Comparison of ENCODE assay signal across 9 mouse cellular contexts in the genomic region with DNA sequence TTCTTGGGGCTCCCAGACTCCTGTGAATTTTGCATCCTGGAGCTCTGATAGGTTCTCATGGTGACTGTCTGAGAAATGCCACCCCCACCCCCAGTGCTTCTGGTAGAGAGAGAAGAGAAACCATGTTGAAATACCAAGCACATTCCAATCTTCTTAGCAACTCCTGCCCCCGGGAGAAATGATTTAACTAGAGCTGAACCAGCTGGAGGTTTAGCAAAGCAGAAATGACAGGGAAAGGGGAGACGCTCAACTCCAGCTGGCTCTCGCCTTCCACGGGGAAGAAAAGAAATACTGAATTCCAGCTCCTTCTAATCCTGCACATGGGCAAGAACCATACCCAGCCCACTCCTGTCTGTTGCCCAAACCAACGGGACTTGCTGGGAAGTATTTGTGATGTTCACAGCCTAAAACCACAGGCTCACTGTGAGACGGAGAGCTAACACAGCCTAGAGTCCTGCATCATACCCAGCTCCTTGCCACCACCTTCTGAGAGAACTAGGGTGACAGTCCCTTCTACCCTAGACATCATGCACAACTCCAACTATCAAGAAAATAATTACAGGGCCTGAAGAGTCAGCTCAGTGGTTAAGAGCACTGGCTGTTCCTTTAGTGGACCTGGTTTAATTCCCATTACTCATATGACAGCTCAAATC. TPM values are rescaled to one million over a fixed set of nuclear protein-coding genes. Genes with fewer than 3 reads are reported as not detected.
DNase-seq lines count a peak whose midpoint lies in the region; ATAC-seq lines count a peak whose summit lies in the region.
"Had no signal": no experiment of that assay in that cellular context is flagged by ENCODE, and none has a peak within 500 bp of the region (broad histone marks: within the 10 kb centered on the region; RNA-seq: fewer than 3 reads in every experiment).

No protein-coding gene starts in this region.

- H3K4me3 ChIP-seq in intestine, embryonic 16.5 days (ENCODE audit: low read length): no peak overlapping the region; the same call in 1 of the 2 replicates
- 0 out of 2 replicates have a peak overlapping the region, but pooled peaks have one; percentile 16 for H3K4me3 ChIP-seq in limb, embryonic 15.5 days

- peak; percentile 37 for DNase-seq in left cerebral cortex, adult 11 months (ENCODE audit: low spot score)
- DNase-seq in left cerebral cortex, postnatal 4 days: no peak
- DNase-seq in gastrocnemius, postnatal 14 days: peak; percentile 12
- peak; percentile 24 for DNase-seq in neural tube, embryonic 10.5 days (ENCODE audit: extremely low spot score, low spot score)
- DNase-seq in thymus, postnatal 14 days: no peak

- 21% methylated on average over 6 of the region's 6 CpGs for WGBS in intestine, embryonic 16.5 days
- 5% methylated on average over 6 of the region's 6 CpGs for WGBS in limb, embryonic 15.5 days

- intact Hi-C loops in left cerebral cortex, postnatal 4 days (cut with DNase I): loop anchor here (10.0 kb wide), 1 partner anchor 189 kb away; no protein-coding TSS in a partner anchor
- intact Hi-C loops in gastrocnemius, postnatal 14 days (cut with DNase I; ENCODE audit: low total_unique reads): no loop called here

- H3K36me3 ChIP-seq in intestine, embryonic 16.5 days (ENCODE audit: control insufficient read depth, insufficient read depth, low read length): no peaks in the 10 kb centered on the region
- no peaks in the 10 kb centered on the region for H3K36me3 ChIP-seq in limb, embryonic 15.5 days

- peaks cover 20% of the 10 kb centered on the region for H3K4me1 ChIP-seq in intestine, embryonic 16.5 days (ENCODE audit: control insufficient read depth, insufficient read depth, low read length)
- peaks cover 22% of the 10 kb centered on the region for H3K4me1 ChIP-seq in limb, embryonic 15.5 days

- no peaks in the 10 kb centered on the region for H3K9me3 ChIP-seq in intestine, embryonic 16.5 days (ENCODE audit: control insufficient read depth, low read length)
- no peaks in the 10 kb centered on the region for H3K9me3 ChIP-seq in limb, embryonic 15.5 days

- peak overlapping the region; percentile 27 for H3K4me2 ChIP-seq in intestine, embryonic 16.5 days (ENCODE audit: low read depth, low read length)
- H3K4me2 ChIP-seq in limb, embryonic 15.5 days: peak overlapping the region; percentile 31

- H3K27ac ChIP-seq in intestine, embryonic 16.5 days (ENCODE audit: low read length): peak overlapping the region; percentile 90
- peak overlapping the region; percentile 89 for H3K27ac ChIP-seq in limb, embryonic 15.5 days
- H3K27ac ChIP-seq: macrophage had no signal

- H3K27me3 ChIP-seq in intestine, embryonic 16.5 days (replicated peaks; ENCODE audit: control insufficient read depth, insufficient read depth, low read length): no peaks in the 10 kb centered on the region
- no peaks in the 10 kb centered on the region for H3K27me3 ChIP-seq in limb, embryonic 15.5 days

- peak; percentile 57 for ATAC-seq in intestine, embryonic 16.5 days
- ATAC-seq in limb, embryonic 15.5 days (ENCODE audit: insufficient number of reproducible peaks, low FRiP score, low TSS enrichment, low read depth): peak; percentile 69
- no peak for ATAC-seq in megakaryocyte-erythroid progenitor cell, adult 5-6 weeks (replicated peaks; ENCODE audit: low FRiP score, low TSS enrichment, poor library complexity, severe bottlenecking)

- 0 out of 2 replicates have a peak overlapping the region, but pooled peaks have one; percentile 26 for H3K9ac ChIP-seq in intestine, embryonic 16.5 days (ENCODE audit: low read depth, low read length)
- no peak overlapping the region for H3K9ac ChIP-seq in limb, embryonic 15.5 days

RNA-seq across cellular contexts. Expression of a gene that starts 15.7 kb away (rescaled TPM):
- total RNA-seq in left cerebral cortex, postnatal 4 days (2021): 10 to 100 TPM; 19.8 to 23.1 TPM
- 100 to 1,000 TPM; 106 to 120 TPM for total RNA-seq in gastrocnemius, postnatal 14 days (2021)
- polyA plus RNA-seq in intestine, embryonic 16.5 days (2015; fragmentation: Nextera tagmentation; extraction: Ambion mirVana): 9.5 and 10.9 TPM in 2 replicates
- 22.6 and 24.5 TPM in 2 replicates for polyA plus RNA-seq in limb, embryonic 15.5 days (2015; fragmentation: Nextera tagmentation; extraction: Ambion mirVana)
- not detected in 2 replicates for total RNA-seq in megakaryocyte-erythroid progenitor cell, adult 5-6 weeks (2014; fragmentation: Nextera tagmentation)
- total RNA-seq in megakaryocyte-erythroid progenitor cell, adult 5-6 weeks (2017): 2.5 TPM in 1 of 2 replicates, not detected in the other
- polyA plus RNA-seq: macrophage had no signal

Comparison
In these comparisons a context has a peak if more than half of its experiments do, and no peak if none do; other contexts are left out.
1. DNase-seq: peak in left cerebral cortex, adult 11 months (single experiment), gastrocnemius, postnatal 14 days (single experiment) and neural tube, embryonic 10.5 days (single experiment); none in left cerebral cortex, postnatal 4 days (single experiment) and thymus, postnatal 14 days (single experiment).
2. RNA of a gene that starts 15.7 kb away (total RNA-seq): 106 to 120 TPM in gastrocnemius, postnatal 14 days and 19.8 to 23.1 TPM in left cerebral cortex, postnatal 4 days; 2.5 TPM in megakaryocyte-erythroid progenitor cell, adult 5-6 weeks; every median in the first group is over 4 times any median in the second.